Mouse (Mus musculus): Measurements from ENCODE around the gene Prpf18. TPM values are rescaled to one million over a fixed set of nuclear protein-coding genes. Genes with fewer than 3 reads are reported as not detected.

Prpf18 gene
- polyA plus RNA-seq (2014; fragmentation: Illumina TruSeq; extraction: RNeasy Lipid Tissue Mini Kit (QIAGEN cat#74804); ENCODE audit: low read depth, low replicate concordance), result 32.3 TPM

DNA sequence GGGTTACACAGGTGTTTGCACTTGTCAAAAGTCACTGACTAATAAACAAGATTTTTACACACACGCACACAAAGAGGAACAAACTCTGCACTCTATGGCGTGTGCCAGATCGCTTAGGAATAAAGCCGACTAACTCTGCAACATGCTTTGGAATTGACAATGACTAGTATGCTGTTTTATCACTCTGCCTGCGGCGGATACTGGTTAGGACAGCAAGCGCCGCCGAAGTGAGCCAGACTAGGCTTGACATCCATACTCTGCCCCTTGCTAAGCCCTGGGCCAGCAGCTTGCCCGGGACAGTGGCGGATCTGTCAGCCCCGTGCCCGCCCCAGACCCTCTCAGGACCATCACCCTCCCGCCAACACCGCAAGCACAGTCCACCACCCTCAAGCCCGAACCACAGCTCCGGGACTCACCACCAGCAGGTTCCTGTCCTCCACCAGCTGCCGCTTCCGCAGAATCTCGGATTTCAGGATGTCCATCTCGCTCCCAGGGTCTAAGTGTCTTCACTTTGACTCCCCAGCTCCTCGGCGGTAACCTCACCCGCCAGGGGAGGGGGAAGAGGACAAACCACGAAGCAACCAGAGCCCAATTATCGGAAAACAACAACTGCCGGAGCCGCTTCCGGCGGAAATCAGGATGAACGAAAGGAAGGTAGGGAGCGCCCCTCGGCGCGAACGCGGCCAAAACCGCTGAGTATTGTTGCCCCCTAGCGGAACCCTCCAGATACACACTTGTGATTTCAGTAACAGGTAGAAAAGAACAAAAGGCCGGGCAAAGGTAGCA, at the start of gene Prpf18:
Gene Prpf18, minus strand, starts transcription at position 614 of the 786 bp plus-strand sequence.

Other genes with a start within 250 kb of the Prpf18 start
- 8.5 TPM for gene Bend7, start 65.7 kb upstream of the Prpf18 start, polyA plus RNA-seq (2014; fragmentation: Illumina TruSeq; extraction: RNeasy Lipid Tissue Mini Kit (QIAGEN cat#74804); ENCODE audit: low read depth, low replicate concordance)
- 22.2 TPM for gene Sephs1, start 229.5 kb upstream of the Prpf18 start, polyA plus RNA-seq (2014; fragmentation: Illumina TruSeq; extraction: RNeasy Lipid Tissue Mini Kit (QIAGEN cat#74804); ENCODE audit: low read depth, low replicate concordance)